Mouse (Mus musculus): ENCODE measurements around the gene Gm21304.

GRCm38 (mm10) chr10:104214527-104214926 is 46.2 kb downstream of the Gm21304 start:
- no peak for TF ChIP-seq CTCF (IDR thresholded peaks at IDR 0.05 in 2 of 3, conservative IDR thresholded peaks at IDR 0.05 in 1 of 3; ENCODE audit: control insufficient read depth in 1 of 3, insufficient read depth in 1 of 3, low read depth in 2 of 3, low read length in 3 of 3, poor library complexity in 1 of 3, severe bottlenecking in 1 of 3)
- no peak for TF ChIP-seq POLR2A (IDR thresholded peaks at IDR 0.05; ENCODE audit: control insufficient read depth in 1 of 2, insufficient read depth in 1 of 2, low read depth in 1 of 2, low read length in 2 of 2, poor library complexity in 1 of 2)
- no peak for TF ChIP-seq BHLHE40 (IDR thresholded peaks at IDR 0.05; ENCODE audit: borderline replicate concordance, low read depth, low read length)
- TF ChIP-seq SIN3A (IDR thresholded peaks at IDR 0.05; ENCODE audit: low read length), result no peak
- TF ChIP-seq MEF2A (IDR thresholded peaks at IDR 0.05; ENCODE audit: extremely low read depth, insufficient replicate concordance, low read depth, low read length, poor library complexity, severe bottlenecking), result no peak
